Comparison of ENCODE assay signal across 8 mouse cellular contexts in the genomic region with DNA sequence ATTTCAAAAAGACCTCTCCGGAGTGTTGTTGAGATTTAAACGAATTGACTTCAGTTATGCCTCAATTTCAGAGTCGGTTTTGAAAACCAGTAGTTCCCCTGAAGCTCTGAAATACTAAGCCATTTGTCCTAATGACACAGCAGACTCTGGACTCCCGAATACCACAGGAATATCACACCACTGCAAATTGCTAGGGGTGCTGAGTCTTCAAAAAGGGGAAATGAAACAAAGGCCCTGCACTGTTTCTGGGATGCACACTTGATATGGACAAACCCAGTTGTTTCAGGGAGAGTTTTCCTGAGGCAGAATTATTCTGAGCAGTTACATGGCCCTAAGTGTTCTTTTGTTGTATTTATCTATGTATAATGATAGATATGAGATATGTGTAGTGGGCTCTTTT. TPM values are rescaled to one million over a fixed set of nuclear protein-coding genes. Genes with fewer than 3 reads are reported as not detected.
A peak's percentile ranks its signal among the peaks of the same experiment; 100 is the strongest.
DNase-seq lines count a peak whose midpoint lies in the region; ATAC-seq and TF ChIP-seq lines count a peak whose summit lies in the region.

No protein-coding gene starts in this region.

- no peak for TF ChIP-seq CTCF in kidney, adult 2 months (conservative IDR thresholded peaks at IDR 0.05; ENCODE audit: insufficient read depth, insufficient read length, low read depth, low read length)

- H3K36me3 ChIP-seq in kidney, adult 2 months (ENCODE audit: control insufficient read depth, insufficient read depth, low read length), result no peaks in the 10 kb centered on the region
- no peaks in the 10 kb centered on the region for H3K36me3 ChIP-seq in intestine, embryonic 14.5 days (ENCODE audit: control insufficient read depth, insufficient read depth, low read length)
- no peaks in the 10 kb centered on the region for H3K36me3 ChIP-seq in midbrain, embryonic 15.5 days (replicated peaks)

- peak overlapping the region; percentile 68 for H3K4me2 ChIP-seq in intestine, embryonic 14.5 days (ENCODE audit: low read length)
- peak overlapping the region; percentile 95 for H3K4me2 ChIP-seq in midbrain, embryonic 15.5 days

- peak overlapping the region; percentile 32; the same call in 1 of the 2 replicates for H3K4me3 ChIP-seq in kidney, adult 2 months (ENCODE audit: insufficient read depth, low read depth, low read length)
- H3K4me3 ChIP-seq in intestine, embryonic 14.5 days (ENCODE audit: low read depth, low read length), result peak overlapping the region; percentile 68; the same call in 1 of the 2 replicates
- H3K4me3 ChIP-seq in midbrain, embryonic 15.5 days, result no peak overlapping the region

- no peak overlapping the region for H3K27ac ChIP-seq in kidney, adult 2 months (ENCODE audit: insufficient read depth, low read depth, low read length)
- H3K27ac ChIP-seq in intestine, embryonic 14.5 days (ENCODE audit: low read depth), result no peak overlapping the region
- H3K27ac ChIP-seq in midbrain, embryonic 15.5 days, result no peak overlapping the region

- no peaks in the 10 kb centered on the region for H3K9me3 ChIP-seq in intestine, embryonic 14.5 days (ENCODE audit: control insufficient read depth, low read length)
- H3K9me3 ChIP-seq in midbrain, embryonic 15.5 days, result no peaks in the 10 kb centered on the region

- DNase-seq in kidney, adult 2 months, result no peak
- DNase-seq in kidney, postnatal 10 days, result no peak
- DNase-seq in intestine, embryonic 14.5 days (ENCODE audit: low spot score), result peak; percentile 38
- no peak for DNase-seq in embryo, embryonic 9.5 days (ENCODE audit: extremely low spot score)
- DNase-seq in adrenal gland, adult 8-10 months, result no peak

- H3K9ac ChIP-seq in intestine, embryonic 14.5 days (ENCODE audit: low read length), result peak overlapping the region; percentile 25; the same call in 1 of the 2 replicates
- no peak overlapping the region for H3K9ac ChIP-seq in midbrain, embryonic 15.5 days

- 39% methylated on average over 4 of the region's 4 CpGs for whole genome bisulfite sequencing in kidney, adult 2 months
- WGBS in intestine, embryonic 14.5 days, result 49% methylated on average over 4 of the region's 4 CpGs
- 69% methylated on average over 4 of the region's 4 CpGs for WGBS in midbrain, embryonic 15.5 days

- H3K27me3 ChIP-seq in kidney, adult 2 months (replicated peaks; ENCODE audit: control insufficient read depth, insufficient read depth, low read length), result no peaks in the 10 kb centered on the region
- no peaks in the 10 kb centered on the region for H3K27me3 ChIP-seq in intestine, embryonic 14.5 days (replicated peaks; ENCODE audit: control insufficient read depth, insufficient read depth, low read length)
- H3K27me3 ChIP-seq in midbrain, embryonic 15.5 days (replicated peaks), result no peaks in the 10 kb centered on the region

- peak; percentile 63 for ATAC-seq in common myeloid progenitor, adult 5-6 weeks (replicated peaks; ENCODE audit: low read depth, poor library complexity, severe bottlenecking)
- no peak for ATAC-seq in intestine, embryonic 14.5 days (replicated peaks; ENCODE audit: low FRiP score, low TSS enrichment, low read depth)
- no peak for ATAC-seq in midbrain, embryonic 15.5 days (replicated peaks)
- ATAC-seq in megakaryocyte-erythroid progenitor cell, adult 5-6 weeks (replicated peaks; ENCODE audit: low FRiP score, low TSS enrichment, poor library complexity, severe bottlenecking), result no peak

- no peak for TF ChIP-seq POLR2A in kidney, adult 2 months (IDR thresholded peaks at IDR 0.05; ENCODE audit: low read depth, low read length)

- H3K4me1 ChIP-seq in kidney, adult 2 months (ENCODE audit: control insufficient read depth, insufficient read depth, low read length), result no peaks in the 10 kb centered on the region
- peaks cover 12% of the 10 kb centered on the region for H3K4me1 ChIP-seq in intestine, embryonic 14.5 days (replicated peaks; ENCODE audit: control insufficient read depth, insufficient read depth, low read length)
- peaks cover 16% of the 10 kb centered on the region; the same call in 1 of the 2 replicates for H3K4me1 ChIP-seq in midbrain, embryonic 15.5 days

RNA-seq across cellular contexts. Expression of gene Arhgap31, which starts 1.8 kb away (rescaled TPM):
- 5.8 and 6.9 TPM in 2 replicates for polyA plus RNA-seq in kidney, adult 2 months (2012; rRNA removed)
- 4.0 and 4.5 TPM in 2 replicates for total RNA-seq in common myeloid progenitor, adult 5-6 weeks (2017)
- 10.9 and 11.7 TPM in 2 replicates for polyA plus RNA-seq in intestine, embryonic 14.5 days (2014; fragmentation: Nextera tagmentation; extraction: Ambion mirVana)
- polyA plus RNA-seq in midbrain, embryonic 15.5 days (2015; fragmentation: Nextera tagmentation; extraction: Ambion mirVana), result 5.8 and 6.1 TPM in 2 replicates
- 10 to 100 TPM; 16.6 to 30.8 (median 26.7) TPM for total RNA-seq in adrenal gland, adult 8-10 months (2022)
- total RNA-seq in megakaryocyte-erythroid progenitor cell, adult 5-6 weeks (2014; fragmentation: Nextera tagmentation), result 1.4 and 1.7 TPM in 2 replicates
- 0.14 and 0.91 TPM in 2 replicates for total RNA-seq in megakaryocyte-erythroid progenitor cell, adult 5-6 weeks (2017)

RNA-seq across cellular contexts. Expression of gene B4galt4, which starts 30.8 kb away (rescaled TPM):
- polyA plus RNA-seq in kidney, adult 2 months (2012; rRNA removed), result 5.0 and 5.4 TPM in 2 replicates
- total RNA-seq in common myeloid progenitor, adult 5-6 weeks (2017), result 30.0 and 30.8 TPM in 2 replicates
- 30.6 and 34.4 TPM in 2 replicates for polyA plus RNA-seq in intestine, embryonic 14.5 days (2014; fragmentation: Nextera tagmentation; extraction: Ambion mirVana)
- polyA plus RNA-seq in midbrain, embryonic 15.5 days (2015; fragmentation: Nextera tagmentation; extraction: Ambion mirVana), result 30.0 and 33.4 TPM in 2 replicates
- total RNA-seq in adrenal gland, adult 8-10 months (2022), result 10 to 100 TPM in 3 of 4 experiments, 1 to 10 TPM in 1; 8.8 to 15.1 (median 12.5) TPM
- not detected in 2 replicates for total RNA-seq in megakaryocyte-erythroid progenitor cell, adult 5-6 weeks (2014; fragmentation: Nextera tagmentation)
- total RNA-seq in megakaryocyte-erythroid progenitor cell, adult 5-6 weeks (2017), result 1.8 and 2.9 TPM in 2 replicates
